Mouse (Mus musculus) liver, embryonic 14.5 days (tissue): ENCODE data around the gene Tnfsf13.

Experiments
- CTCF ChIP-seq: IDR thresholded peaks from 2 replicates; pipeline ENCODE4 v1.5.1; 2016; ENCODE audit warnings: antibody characterized with exemption, low read depth, control low read depth
- EP300 ChIP-seq: IDR thresholded peaks from 2 replicates; pipeline ENCODE4 v1.6.1; 2016; ENCODE audit warnings: antibody characterized with exemption, low read depth

DNA sequence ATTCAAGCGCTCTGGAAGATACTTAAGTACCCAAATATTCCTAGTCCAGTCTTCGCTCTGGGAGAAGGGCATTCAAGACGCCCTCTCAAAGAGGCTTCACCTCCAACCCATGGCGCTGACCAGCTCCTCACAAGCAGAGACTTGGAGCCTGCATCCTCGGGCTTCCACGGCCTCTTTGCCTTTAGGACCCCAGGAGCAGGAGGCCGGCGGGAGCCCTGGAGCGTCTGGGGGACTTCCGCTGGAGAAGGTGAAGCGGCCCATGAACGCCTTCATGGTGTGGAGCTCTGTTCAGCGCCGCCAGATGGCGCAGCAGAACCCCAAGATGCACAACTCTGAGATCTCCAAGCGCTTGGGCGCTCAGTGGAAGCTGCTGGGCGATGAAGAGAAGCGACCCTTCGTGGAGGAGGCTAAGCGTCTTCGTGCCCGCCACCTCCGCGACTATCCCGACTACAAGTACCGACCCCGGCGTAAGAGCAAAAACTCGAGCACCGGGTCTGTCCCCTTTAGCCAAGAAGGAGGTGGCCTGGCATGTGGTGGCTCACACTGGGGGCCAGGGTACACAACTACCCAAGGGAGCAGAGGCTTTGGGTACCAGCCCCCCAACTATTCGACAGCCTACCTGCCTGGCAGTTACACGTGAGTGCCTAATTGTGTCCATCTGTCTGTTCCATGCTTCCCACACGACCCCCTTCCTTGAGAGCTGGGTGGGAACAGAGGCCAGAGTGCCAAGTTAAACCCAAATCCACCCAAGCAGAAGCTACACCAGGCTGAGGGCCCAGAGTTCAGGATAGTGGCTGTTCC, 30.1 kb downstream of the Tnfsf13 start, which contains the start of gene Sox15:
- TF ChIP-seq CTCF (peak; percentile 86), EP300 (no peak)
